Mouse (Mus musculus): ENCODE data around the gene Hspa1l. TPM values are rescaled to one million over a fixed set of nuclear protein-coding genes. Genes with fewer than 3 reads are reported as not detected.

Gene Hspa1l
- polyA plus RNA-seq, 1 experiment = not detected

- TF ChIP-seq POLR2A (IDR thresholded peaks at IDR 0.05; ENCODE audit: insufficient read depth, low read depth, low read length) (no peak), CTCF (IDR thresholded peaks at IDR 0.05; ENCODE audit: insufficient read depth, low read depth, low read length) (no peak)
- no peaks in the 10 kb centered on the region for H3K4me1 ChIP-seq (ENCODE audit: control insufficient read depth, insufficient read depth, low read length)
- no peak overlapping the region for H3K27ac ChIP-seq (ENCODE audit: insufficient read depth, low read depth, low read length)
- no peak overlapping the region for H3K4me3 ChIP-seq (ENCODE audit: insufficient read depth, low read depth, low read length)
- 60% methylated on average over 4 of the region's 4 CpGs for WGBS
Observed at GRCm38 (mm10) chr17:34949553-34949969, 22.9 kb upstream of the Hspa1l start.

- no peak overlapping the region for H3K27ac ChIP-seq (ENCODE audit: insufficient read depth, low read depth, low read length)
- H3K4me1 ChIP-seq (ENCODE audit: control insufficient read depth, insufficient read depth, low read length) = no peaks in the 10 kb centered on the region
- H3K4me3 ChIP-seq (ENCODE audit: insufficient read depth, low read depth, low read length) = no peak overlapping the region
- TF ChIP-seq CTCF (IDR thresholded peaks at IDR 0.05; ENCODE audit: insufficient read depth, low read depth, low read length) = no peak
- no peak for TF ChIP-seq POLR2A (IDR thresholded peaks at IDR 0.05; ENCODE audit: insufficient read depth, low read depth, low read length)
- whole genome bisulfite sequencing = 18% methylated on average over 10 of the region's 10 CpGs
Observed at GRCm38 (mm10) chr17:34950514-34951455, 21.7 kb upstream of the Hspa1l start.

- no peak for TF ChIP-seq POLR2A (IDR thresholded peaks at IDR 0.05; ENCODE audit: insufficient read depth, low read depth, low read length)
- no peak for TF ChIP-seq CTCF (IDR thresholded peaks at IDR 0.05; ENCODE audit: insufficient read depth, low read depth, low read length)
- H3K4me3 ChIP-seq (ENCODE audit: insufficient read depth, low read depth, low read length) = peak overlapping the region; percentile 98
- no peaks in the 10 kb centered on the region for H3K4me1 ChIP-seq (ENCODE audit: control insufficient read depth, insufficient read depth, low read length)
- H3K27ac ChIP-seq (ENCODE audit: insufficient read depth, low read depth, low read length) = peak overlapping the region; percentile 83
- WGBS = under 1% methylated on average over 29 of the region's 29 CpGs
Observed at GRCm38 (mm10) chr17:34951636-34952377, 20.7 kb upstream of the Hspa1l start.

GRCm38 (mm10) chr17:34952378-34953040 is 20.0 kb upstream of the Hspa1l start:
- peaks cover 2% of the 10 kb centered on the region; the same call in 1 of the 2 replicates for H3K4me1 ChIP-seq (ENCODE audit: control insufficient read depth, insufficient read depth, low read length)
- under 1% methylated on average over 23 of the region's 23 CpGs for WGBS
- peak overlapping the region; percentile 83 for H3K27ac ChIP-seq (ENCODE audit: insufficient read depth, low read depth, low read length)
- peak overlapping the region; percentile 98 for H3K4me3 ChIP-seq (ENCODE audit: insufficient read depth, low read depth, low read length)
- TF ChIP-seq POLR2A (IDR thresholded peaks at IDR 0.05; ENCODE audit: insufficient read depth, low read depth, low read length) (peak; percentile 94), CTCF (IDR thresholded peaks at IDR 0.05; ENCODE audit: insufficient read depth, low read depth, low read length) (no peak)

GRCm38 (mm10) chr17:34953258-34953657 is 19.2 kb upstream of the Hspa1l start:
- no peak overlapping the region for H3K27ac ChIP-seq (ENCODE audit: insufficient read depth, low read depth, low read length)
- peaks cover 2% of the 10 kb centered on the region; the same call in 1 of the 2 replicates for H3K4me1 ChIP-seq (ENCODE audit: control insufficient read depth, insufficient read depth, low read length)
- TF ChIP-seq POLR2A (IDR thresholded peaks at IDR 0.05; ENCODE audit: insufficient read depth, low read depth, low read length) (no peak), CTCF (IDR thresholded peaks at IDR 0.05; ENCODE audit: insufficient read depth, low read depth, low read length) (no peak)
- H3K4me3 ChIP-seq (ENCODE audit: insufficient read depth, low read depth, low read length) = no peak overlapping the region
- 87% methylated on average over 3 of the region's 3 CpGs for WGBS

GRCm38 (mm10) chr17:34953904-34954303 is 18.6 kb upstream of the Hspa1l start:
- no peak for TF ChIP-seq CTCF (IDR thresholded peaks at IDR 0.05; ENCODE audit: insufficient read depth, low read depth, low read length)
- no peak for TF ChIP-seq POLR2A (IDR thresholded peaks at IDR 0.05; ENCODE audit: insufficient read depth, low read depth, low read length)
- 70% methylated on average over 4 of the region's 4 CpGs for WGBS
- no peak overlapping the region for H3K4me3 ChIP-seq (ENCODE audit: insufficient read depth, low read depth, low read length)
- H3K27ac ChIP-seq (ENCODE audit: insufficient read depth, low read depth, low read length) = no peak overlapping the region
- H3K4me1 ChIP-seq (ENCODE audit: control insufficient read depth, insufficient read depth, low read length) = peaks cover 2% of the 10 kb centered on the region; the same call in 1 of the 2 replicates

- TF ChIP-seq CTCF (IDR thresholded peaks at IDR 0.05; ENCODE audit: insufficient read depth, low read depth, low read length) = no peak
- no peak for TF ChIP-seq POLR2A (IDR thresholded peaks at IDR 0.05; ENCODE audit: insufficient read depth, low read depth, low read length)
- peaks cover 5% of the 10 kb centered on the region; the same call in 1 of the 2 replicates for H3K4me1 ChIP-seq (ENCODE audit: control insufficient read depth, insufficient read depth, low read length)
Observed at GRCm38 (mm10) chr17:34954831-34955230, 17.7 kb upstream of the Hspa1l start.

GRCm38 (mm10) chr17:34955884-34956283 is 16.6 kb upstream of the Hspa1l start:
- H3K4me1 ChIP-seq (ENCODE audit: control insufficient read depth, insufficient read depth, low read length) = peaks cover 5% of the 10 kb centered on the region; the same call in 1 of the 2 replicates
- H3K4me3 ChIP-seq (ENCODE audit: insufficient read depth, low read depth, low read length) = no peak overlapping the region
- TF ChIP-seq CTCF (IDR thresholded peaks at IDR 0.05; ENCODE audit: insufficient read depth, low read depth, low read length) = no peak
- TF ChIP-seq POLR2A (IDR thresholded peaks at IDR 0.05; ENCODE audit: insufficient read depth, low read depth, low read length) = no peak
- H3K27ac ChIP-seq (ENCODE audit: insufficient read depth, low read depth, low read length) = no peak overlapping the region
- WGBS = 79% methylated on average over 3 of the region's 3 CpGs

More at GRCm38 (mm10) chr17:34954831-34955230, 17.7 kb upstream of the Hspa1l start:
- 78% methylated on average over 4 of the region's 4 CpGs for WGBS
- Histone ChIP-seq H3K4me3 (ENCODE audit: insufficient read depth, low read depth, low read length) (no peak overlapping the region), H3K27ac (ENCODE audit: insufficient read depth, low read depth, low read length) (no peak overlapping the region)
